Mouse (Mus musculus) spleen, postnatal 14 days (tissue): ENCODE data around the gene Zdhhc19.

Source experiments
- DNase-seq, 2 experiments: peaks; one replicate each; pipeline ENCODE4 v3.0.0; 2021 to 2022; ENCODE audit warnings: low spot score in 2 of 2

The Zdhhc19 gene

GRCm38 (mm10) chr16:32516006-32516962, 20.2 kb downstream of the Zdhhc19 start:
- DNase-seq = peak in 1 of 2 experiments; percentile 25

- no peak for DNase-seq
Measured at GRCm38 (mm10) chr16:32517785-32518481, 21.9 kb downstream of the Zdhhc19 start.

DNA sequence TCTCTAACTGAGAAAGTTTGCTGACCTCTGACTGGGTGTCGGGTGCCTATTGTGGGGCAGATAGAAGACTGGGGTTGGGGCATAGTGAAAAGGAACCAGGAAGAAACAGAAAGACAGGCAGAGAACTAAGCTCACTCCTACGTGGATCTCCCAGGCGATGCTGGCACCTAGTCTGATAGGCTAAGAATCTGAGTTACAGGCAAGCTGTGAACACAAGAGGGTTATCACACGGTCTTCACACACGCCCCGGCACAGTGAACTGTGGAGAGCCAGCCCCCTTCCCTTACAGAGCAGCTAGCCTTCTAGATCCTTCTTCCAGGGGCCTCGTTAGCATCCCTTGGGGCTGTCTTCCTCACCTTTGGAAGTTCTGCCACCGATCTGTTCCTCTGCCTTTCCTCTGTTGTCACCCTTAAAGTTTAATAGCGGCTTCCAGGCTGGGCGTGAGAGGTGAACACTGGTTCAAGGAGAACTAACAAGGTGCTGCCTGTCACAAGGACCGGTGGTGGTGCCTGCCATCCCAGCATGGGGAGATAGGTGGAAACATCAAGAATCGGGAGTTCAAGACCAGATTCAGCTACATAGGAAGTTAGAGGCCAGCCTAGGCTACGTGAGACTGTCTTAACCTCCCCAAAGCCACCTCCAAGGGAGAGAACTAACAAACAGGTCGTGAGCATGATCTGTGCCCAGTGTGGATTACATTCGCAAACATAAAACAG, 23.7 kb downstream of the Zdhhc19 start:
- no peak for DNase-seq

GRCm38 (mm10) chr16:32520372-32520748, 24.3 kb downstream of the Zdhhc19 start:
- peak; percentile 41 to 60 for DNase-seq

DNA sequence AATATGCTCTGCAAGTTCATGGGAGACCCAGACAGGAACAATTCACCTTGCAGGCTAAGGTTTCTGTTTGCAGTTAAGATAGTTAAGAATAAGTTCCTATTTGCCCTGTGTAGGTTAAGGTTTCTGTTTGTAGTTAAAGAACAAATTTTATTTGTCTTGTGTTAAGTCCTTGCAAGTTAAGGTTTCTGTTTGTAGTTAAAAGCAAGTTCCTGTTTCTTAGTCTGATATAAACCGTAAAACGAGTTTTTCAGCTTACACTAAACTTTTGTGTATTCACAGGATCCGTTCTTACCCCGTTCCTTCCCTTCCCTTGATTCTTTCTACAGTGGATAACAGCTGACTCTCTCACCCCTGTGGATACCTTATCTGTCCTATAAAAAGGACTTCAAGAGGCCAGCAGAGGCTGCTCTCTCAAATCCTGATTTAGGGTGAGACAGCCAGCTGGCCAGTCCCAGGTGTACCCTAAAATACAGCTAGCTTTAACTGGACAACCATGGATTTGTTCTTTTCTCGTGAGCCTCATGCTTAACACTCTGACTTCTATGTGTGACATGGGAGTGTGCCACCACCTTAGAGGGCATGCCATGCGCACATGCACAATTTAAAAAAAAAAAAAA, 26.6 kb downstream of the Zdhhc19 start:
- no peak for DNase-seq

DNA sequence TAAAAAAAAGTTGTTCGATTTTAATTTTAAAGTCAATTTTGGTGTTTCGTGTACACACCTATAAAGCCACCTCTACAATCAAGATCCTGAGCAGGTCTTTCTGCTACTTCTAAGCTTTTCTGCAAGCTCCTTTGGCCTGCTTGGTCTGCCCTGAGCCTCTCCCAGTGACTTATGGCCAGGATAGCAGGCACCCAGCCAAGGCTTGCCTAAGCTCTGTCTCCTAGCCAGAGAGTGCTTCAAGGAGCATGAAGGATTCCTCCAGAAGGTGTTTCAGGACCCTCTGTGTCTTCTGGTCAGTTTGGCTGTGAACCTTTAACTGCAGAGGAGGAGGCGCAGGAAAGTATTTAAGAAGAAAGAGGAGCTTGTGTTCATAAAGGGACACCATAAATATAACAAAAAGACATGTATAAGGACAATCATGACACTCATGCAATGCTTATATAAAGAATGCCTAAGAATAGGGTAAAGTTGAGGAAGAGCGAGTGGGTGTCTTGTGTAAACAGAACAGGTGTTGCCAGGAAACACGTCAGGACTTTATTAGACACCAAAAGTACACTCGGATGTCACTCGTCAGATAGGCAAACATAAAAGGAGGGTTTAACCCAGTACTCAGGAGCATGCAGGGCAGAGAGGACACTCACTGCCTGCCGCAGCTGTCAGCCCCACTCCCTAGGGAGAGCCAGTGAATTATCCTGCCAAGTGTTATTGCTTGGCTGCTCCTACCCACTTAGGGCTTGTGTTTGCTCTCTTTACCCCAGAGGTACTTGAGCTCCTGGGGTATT, 27.6 kb downstream of the Zdhhc19 start:
- DNase-seq = no peak

DNA sequence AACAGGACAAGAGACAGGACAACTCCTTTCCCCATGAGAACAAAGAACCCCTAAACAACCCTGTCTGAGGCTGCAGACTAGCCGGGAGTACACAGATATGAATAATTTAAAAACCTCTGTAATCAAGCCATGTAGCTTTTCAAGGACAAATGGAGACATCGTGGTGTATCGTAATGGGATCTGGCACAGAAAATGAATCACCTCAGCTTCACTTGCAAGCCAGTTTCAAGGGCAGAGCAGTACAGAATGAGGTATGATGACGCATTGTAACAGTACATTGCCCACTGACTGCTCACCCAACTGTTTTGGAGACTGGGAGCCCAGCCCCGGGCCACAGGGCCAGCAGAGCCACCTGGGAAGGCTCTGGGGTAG, 28.2 kb downstream of the Zdhhc19 start:
- no peak for DNase-seq

- DNase-seq = no peak
Measured at GRCm38 (mm10) chr16:32526906-32527305, 30.8 kb downstream of the Zdhhc19 start.

DNA sequence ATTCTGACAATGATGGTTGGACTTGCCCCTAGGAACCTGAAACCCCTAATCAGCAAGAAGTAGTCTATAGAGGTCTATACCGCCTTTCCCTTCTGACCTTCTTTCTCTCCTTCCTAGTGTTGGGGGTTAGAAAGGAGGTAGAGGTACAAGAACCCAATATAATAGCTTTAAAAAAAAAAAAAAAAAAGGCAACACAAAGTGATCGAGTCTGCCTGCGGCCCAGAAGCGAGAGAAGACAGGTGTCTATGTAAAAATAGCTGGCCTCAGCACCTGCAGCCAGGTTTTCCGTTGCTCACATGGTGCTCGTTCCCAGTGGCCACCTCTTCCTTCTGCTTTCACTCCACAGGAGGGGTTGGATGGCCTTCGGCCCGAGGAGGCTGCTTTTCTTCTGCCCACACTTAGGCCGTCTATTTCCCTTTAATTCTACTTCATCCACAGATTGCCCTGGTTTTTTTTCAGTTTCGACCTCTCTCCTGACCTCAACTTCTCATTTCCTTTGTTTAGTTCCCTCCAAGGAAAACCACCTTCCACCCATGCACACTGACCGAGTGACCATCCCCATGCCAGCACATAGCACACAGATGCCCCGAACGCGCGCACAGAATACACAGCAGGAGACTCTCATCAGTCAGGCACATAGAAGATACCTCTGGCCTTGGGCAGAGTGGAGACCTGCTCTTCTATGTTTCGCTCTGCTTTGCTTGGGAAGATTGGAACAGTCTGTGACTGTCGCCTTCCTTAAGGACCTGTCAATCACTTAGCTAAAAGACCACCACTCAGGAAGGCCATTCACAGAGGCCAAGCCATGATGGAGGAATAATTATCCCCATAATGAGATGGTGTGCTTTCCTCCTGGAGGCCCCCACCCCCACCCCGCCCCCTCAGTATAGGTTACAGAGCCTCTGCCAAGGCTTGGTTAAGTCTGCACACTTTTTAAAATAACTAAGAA, 37.1 kb downstream of the Zdhhc19 start:
- DNase-seq = no peak

DNA sequence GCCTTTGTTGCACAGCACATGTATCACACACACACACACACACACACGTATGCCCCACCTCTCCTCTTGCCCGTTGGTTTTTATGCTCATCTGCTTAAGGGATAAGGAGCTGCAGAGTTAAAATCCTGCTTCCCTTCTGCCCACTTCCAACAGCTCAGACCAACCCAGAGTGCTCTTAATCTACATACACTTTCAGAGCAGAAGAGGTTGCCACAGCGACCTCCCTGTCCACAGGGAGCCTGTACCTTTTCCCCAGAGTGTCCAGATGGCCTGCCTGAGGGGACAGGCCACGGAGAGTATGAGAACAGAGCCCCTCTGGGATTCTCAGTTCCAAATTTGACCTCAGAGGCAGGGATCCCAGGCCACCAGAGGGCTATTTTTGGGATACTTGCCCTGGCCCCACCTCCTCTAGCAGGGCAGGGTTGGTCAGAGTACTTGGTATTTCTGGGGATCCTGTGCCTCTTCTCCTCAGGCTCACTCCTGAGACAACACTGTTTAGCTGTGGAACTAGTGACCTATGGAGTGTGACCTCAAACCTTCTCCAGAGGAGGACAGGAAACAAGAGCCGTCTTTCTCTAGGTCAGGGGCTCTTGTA, 39.2 kb downstream of the Zdhhc19 start:
- no peak for DNase-seq

- DNase-seq = no peak
Measured at GRCm38 (mm10) chr16:32537867-32538660, 42.0 kb downstream of the Zdhhc19 start.

GRCm38 (mm10) chr16:32538761-32539255, 42.7 kb downstream of the Zdhhc19 start:
- no peak for DNase-seq

- no peak for DNase-seq
Measured at GRCm38 (mm10) chr16:32541338-32542179, 45.5 kb downstream of the Zdhhc19 start.

- DNase-seq = no peak
Measured at GRCm38 (mm10) chr16:32543422-32543821, 47.4 kb downstream of the Zdhhc19 start.

GRCm38 (mm10) chr16:32547156-32548068, 51.3 kb downstream of the Zdhhc19 start:
- no peak for DNase-seq

- no peak for DNase-seq
Measured at GRCm38 (mm10) chr16:32550084-32550483, 54.0 kb downstream of the Zdhhc19 start.
